ENCODE assay signal across 8 mouse cellular contexts in the genomic region with DNA sequence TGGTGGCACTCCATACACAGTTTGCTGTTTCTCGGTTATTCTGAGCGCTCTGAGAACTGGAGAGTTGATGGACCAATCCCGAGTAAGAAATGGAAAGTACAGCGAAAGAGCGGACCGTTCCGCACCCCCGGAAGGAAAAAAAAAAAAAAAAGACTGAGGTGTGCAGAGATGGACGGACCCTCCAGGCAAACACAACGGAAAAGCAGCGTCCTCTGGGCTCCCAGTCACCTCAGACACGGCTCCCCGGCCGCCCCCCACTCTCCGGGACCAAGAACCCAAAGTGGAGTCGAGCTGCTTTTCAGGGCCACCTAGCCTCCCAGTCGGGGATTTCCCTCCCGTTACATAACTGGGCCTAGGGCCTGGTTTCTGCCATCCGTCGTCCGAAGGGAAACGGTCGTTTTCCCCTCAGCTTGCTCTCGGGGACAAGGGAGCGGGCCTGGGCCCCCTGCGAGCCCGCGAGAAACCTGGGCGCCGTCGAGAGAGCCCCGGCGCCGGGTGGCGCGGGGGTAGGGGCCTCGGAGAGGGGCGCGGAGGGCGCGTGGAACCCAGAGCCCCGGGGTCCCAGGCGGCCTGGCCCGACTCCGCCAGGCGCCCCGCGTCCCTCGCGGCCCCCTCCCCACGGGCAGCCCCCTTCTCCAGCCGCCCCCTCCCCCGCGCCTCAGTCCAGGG. TPM values are rescaled to one million over a fixed set of nuclear protein-coding genes. Genes with fewer than 3 reads are reported as not detected.
DNase-seq lines count a peak whose midpoint lies in the region; TF ChIP-seq lines count a peak whose summit lies in the region.

No protein-coding gene starts in this region.

- DNase-seq in layer of hippocampus, adult 11-12 months (ENCODE audit: low spot score): peak; percentile 14
- DNase-seq in layer of hippocampus, adult 9-11 months: no peak
- DNase-seq in brain, embryonic 14.5 days (ENCODE audit: low read depth): peak; percentile 33
- DNase-seq in forebrain, embryonic 10.5 days (ENCODE audit: extremely low spot score, low spot score): peak; percentile 36
- peak; percentile 54 for DNase-seq in hindbrain, embryonic 10.5 days (ENCODE audit: low spot score)
- peak; percentile 15 to 16 for DNase-seq in left cerebral cortex, postnatal 14 days (ENCODE audit: low spot score in 2 of 2)

- TF ChIP-seq CTCF in brain, embryonic 14.5 days (IDR thresholded peaks at IDR 0.05; ENCODE audit: borderline replicate concordance, extremely low read depth, insufficient read depth, insufficient read length): no peak
- TF ChIP-seq CTCF in small intestine, adult 2 months (IDR thresholded peaks at IDR 0.05; ENCODE audit: extremely low read depth, insufficient read length, insufficient replicate concordance, low read depth, low read length): no peak

- intact Hi-C loops in left cerebral cortex, postnatal 14 days (cut with DNase I): no loop called here

- peak overlapping the region; percentile 100 for H3K4me3 ChIP-seq in forebrain, embryonic 10.5 days
- H3K4me3 ChIP-seq in hindbrain, embryonic 10.5 days: peak overlapping the region; percentile 79
- H3K4me3 ChIP-seq in megakaryocyte, embryonic 14.5 days (replicated peaks): peak overlapping the region; percentile 98
- H3K4me3 ChIP-seq in small intestine, adult 2 months (ENCODE audit: low read depth, low read length): peak overlapping the region; percentile 94

- WGBS in forebrain, embryonic 10.5 days: under 1% methylated on average over 54 of the region's 54 CpGs
- WGBS in hindbrain, embryonic 10.5 days: under 1% methylated on average over 54 of the region's 54 CpGs
- WGBS in small intestine, adult 2 months: under 1% methylated on average over 49 of the region's 54 CpGs

- TF ChIP-seq POLR2A in brain, embryonic 14.5 days (IDR thresholded peaks at IDR 0.05; ENCODE audit: borderline replicate concordance, extremely low read depth, insufficient read depth, insufficient read length, poor library complexity, severe bottlenecking): no peak
- no peak for TF ChIP-seq POLR2A in small intestine, adult 2 months (IDR thresholded peaks at IDR 0.05; ENCODE audit: low read depth, low read length)

- peaks cover 21% of the 10 kb centered on the region for H3K36me3 ChIP-seq in forebrain, embryonic 10.5 days (replicated peaks)
- H3K36me3 ChIP-seq in hindbrain, embryonic 10.5 days: peaks cover 17% of the 10 kb centered on the region; the same call in 1 of the 2 replicates
- peaks cover 20% of the 10 kb centered on the region for H3K36me3 ChIP-seq in megakaryocyte, embryonic 14.5 days (replicated peaks; ENCODE audit: low read length)
- H3K36me3 ChIP-seq in small intestine, adult 2 months (ENCODE audit: control insufficient read depth, insufficient read depth, low read length): peaks cover 5% of the 10 kb centered on the region

- peak overlapping the region; percentile 97 for H3K27ac ChIP-seq in forebrain, embryonic 10.5 days
- H3K27ac ChIP-seq in hindbrain, embryonic 10.5 days: peak overlapping the region; percentile 98
- peak overlapping the region; percentile 86 for H3K27ac ChIP-seq in small intestine, adult 2 months (ENCODE audit: insufficient read depth, low read depth, low read length)

- peaks cover 23% of the 10 kb centered on the region for H3K4me1 ChIP-seq in forebrain, embryonic 10.5 days
- H3K4me1 ChIP-seq in hindbrain, embryonic 10.5 days (replicated peaks): peaks cover 22% of the 10 kb centered on the region
- peaks cover 41% of the 10 kb centered on the region for H3K4me1 ChIP-seq in megakaryocyte, embryonic 14.5 days
- H3K4me1 ChIP-seq in small intestine, adult 2 months (ENCODE audit: control insufficient read depth, insufficient read depth, insufficient read length, low read length): no peaks in the 10 kb centered on the region

- H3K9me3 ChIP-seq in forebrain, embryonic 10.5 days: no peaks in the 10 kb centered on the region
- no peaks in the 10 kb centered on the region for H3K9me3 ChIP-seq in hindbrain, embryonic 10.5 days
- H3K9me3 ChIP-seq in megakaryocyte, embryonic 14.5 days: no peaks in the 10 kb centered on the region

- H3K27me3 ChIP-seq in forebrain, embryonic 10.5 days (ENCODE audit: poor library complexity, severe bottlenecking): no peaks in the 10 kb centered on the region
- H3K27me3 ChIP-seq in hindbrain, embryonic 10.5 days (ENCODE audit: insufficient read depth, poor library complexity, severe bottlenecking): no peaks in the 10 kb centered on the region
- no peaks in the 10 kb centered on the region for H3K27me3 ChIP-seq in megakaryocyte, embryonic 14.5 days (replicated peaks)
- no peaks in the 10 kb centered on the region for H3K27me3 ChIP-seq in small intestine, adult 2 months (ENCODE audit: control insufficient read depth, insufficient read depth, low read length)

RNA-seq across cellular contexts. Expression of gene Sumo1, which starts 0.5 kb away (rescaled TPM):
- 122 and 128 TPM in 2 replicates for polyA plus RNA-seq in brain, embryonic 14.5 days (2012; rRNA removed)
- 560 and 574 TPM in 2 replicates for polyA plus RNA-seq in forebrain, embryonic 10.5 days (2016; fragmentation: Nextera tagmentation; extraction: Ambion mirVana)
- 514 and 535 TPM in 2 replicates for polyA plus RNA-seq in hindbrain, embryonic 10.5 days (2016; fragmentation: Nextera tagmentation; extraction: Ambion mirVana)
- total RNA-seq in left cerebral cortex, postnatal 14 days (2021): 100 to 1,000 TPM; 103 to 110 TPM
- polyA plus RNA-seq in megakaryocyte, embryonic 14.5 days (2012; ENCODE audit: insufficient read depth, low replicate concordance): 34.8 and 278 TPM in 2 replicates
- polyA plus RNA-seq in small intestine, adult 2 months (2012; rRNA removed): 1.4 and 2.2 TPM in 2 replicates

RNA-seq across cellular contexts. Expression of gene Nop58, which starts 14.7 kb away (rescaled TPM):
- 47.2 and 53.5 TPM in 2 replicates for polyA plus RNA-seq in brain, embryonic 14.5 days (2012; rRNA removed)
- polyA plus RNA-seq in forebrain, embryonic 10.5 days (2016; fragmentation: Nextera tagmentation; extraction: Ambion mirVana): 355 and 367 TPM in 2 replicates
- polyA plus RNA-seq in hindbrain, embryonic 10.5 days (2016; fragmentation: Nextera tagmentation; extraction: Ambion mirVana): 194 and 279 TPM in 2 replicates
- 10 to 100 TPM; 49.7 to 51.6 TPM for total RNA-seq in left cerebral cortex, postnatal 14 days (2021)
- 30.2 and 51.7 TPM in 2 replicates for polyA plus RNA-seq in megakaryocyte, embryonic 14.5 days (2012; ENCODE audit: insufficient read depth, low replicate concordance)
- polyA plus RNA-seq in small intestine, adult 2 months (2012; rRNA removed): 4.1 and 8.2 TPM in 2 replicates

Comparison
In these comparisons a context has a peak if more than half of its experiments do, and no peak if none do; other contexts are left out.
1. RNA of gene Sumo1, which starts 0.5 kb away (polyA plus RNA-seq): 560 to 574 TPM in forebrain, embryonic 10.5 days, 514 to 535 TPM in hindbrain, embryonic 10.5 days, 34.8 to 278 TPM in megakaryocyte, embryonic 14.5 days and 122 to 128 TPM in brain, embryonic 14.5 days; 1.4 to 2.2 TPM in small intestine, adult 2 months; every median in the first group is over 10 times any median in the second.
2. Peak in every context shown above with its lines, with median percentiles within 50 percentile points of each other: H3K27ac ChIP-seq and H3K4me3 ChIP-seq.